Mouse (Mus musculus) skeletal muscle tissue, adult 2 months (tissue): ENCODE data around the gene Akap13.

Experiments used
- DNase-seq: peaks from one replicate; pipeline ENCODE4 v3.0.0-alpha.2; 2012; ENCODE audit warnings: low read depth, low spot score

Akap13 gene

DNA sequence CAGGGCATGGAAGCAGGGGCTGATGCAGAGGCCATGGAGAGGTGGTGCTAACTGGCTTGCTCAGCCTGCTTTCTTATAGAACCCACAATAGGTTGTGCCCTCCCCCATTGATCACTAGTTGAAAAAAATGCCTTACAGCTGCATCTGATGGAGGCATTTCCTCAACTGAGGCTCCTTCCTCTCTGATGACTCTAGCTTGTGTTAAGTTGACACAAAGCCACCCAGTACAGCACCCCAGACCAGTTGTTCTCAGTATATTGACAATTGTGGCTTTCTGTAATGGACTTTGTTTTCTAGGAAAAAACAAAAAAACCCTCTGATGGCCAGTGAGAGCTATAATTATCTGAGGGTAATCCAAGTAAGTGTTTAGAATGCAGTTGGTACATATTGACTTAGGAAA lies 178.1 kb downstream of the Akap13 start:
- no peak for DNase-seq

GRCm38 (mm10) chr7:75633807-75634526 lies 178.6 kb downstream of the Akap13 start:
- DNase-seq, result peak; percentile 77

DNA sequence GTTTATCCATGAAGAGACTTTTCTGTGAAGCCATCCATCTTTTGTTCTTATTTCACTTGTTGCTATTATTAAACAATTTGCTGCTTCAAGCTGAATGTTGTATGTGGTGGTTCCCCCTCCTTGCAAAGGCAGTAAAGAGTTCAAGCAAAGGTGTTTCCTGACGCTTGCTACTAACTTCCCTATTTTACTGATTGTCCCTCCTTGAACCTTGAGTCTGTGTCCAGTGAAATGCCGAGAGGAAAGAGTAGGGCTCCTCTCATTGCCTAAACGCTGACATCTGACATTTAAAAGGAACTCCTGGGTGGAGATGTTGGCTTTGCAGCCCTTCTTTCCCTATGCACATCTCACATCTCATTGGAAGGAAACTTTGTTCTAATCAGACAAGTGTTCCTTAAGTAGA lies 183.4 kb downstream of the Akap13 start:
- DNase-seq, result no peak

GRCm38 (mm10) chr7:75639541-75639940 lies 184.2 kb downstream of the Akap13 start:
- DNase-seq, result peak; percentile 69

GRCm38 (mm10) chr7:75640074-75640473 lies 184.7 kb downstream of the Akap13 start:
- DNase-seq, result peak; percentile 72

- DNase-seq, result peak; percentile 57
Measured at GRCm38 (mm10) chr7:75640671-75641070, 185.3 kb downstream of the Akap13 start.

DNA sequence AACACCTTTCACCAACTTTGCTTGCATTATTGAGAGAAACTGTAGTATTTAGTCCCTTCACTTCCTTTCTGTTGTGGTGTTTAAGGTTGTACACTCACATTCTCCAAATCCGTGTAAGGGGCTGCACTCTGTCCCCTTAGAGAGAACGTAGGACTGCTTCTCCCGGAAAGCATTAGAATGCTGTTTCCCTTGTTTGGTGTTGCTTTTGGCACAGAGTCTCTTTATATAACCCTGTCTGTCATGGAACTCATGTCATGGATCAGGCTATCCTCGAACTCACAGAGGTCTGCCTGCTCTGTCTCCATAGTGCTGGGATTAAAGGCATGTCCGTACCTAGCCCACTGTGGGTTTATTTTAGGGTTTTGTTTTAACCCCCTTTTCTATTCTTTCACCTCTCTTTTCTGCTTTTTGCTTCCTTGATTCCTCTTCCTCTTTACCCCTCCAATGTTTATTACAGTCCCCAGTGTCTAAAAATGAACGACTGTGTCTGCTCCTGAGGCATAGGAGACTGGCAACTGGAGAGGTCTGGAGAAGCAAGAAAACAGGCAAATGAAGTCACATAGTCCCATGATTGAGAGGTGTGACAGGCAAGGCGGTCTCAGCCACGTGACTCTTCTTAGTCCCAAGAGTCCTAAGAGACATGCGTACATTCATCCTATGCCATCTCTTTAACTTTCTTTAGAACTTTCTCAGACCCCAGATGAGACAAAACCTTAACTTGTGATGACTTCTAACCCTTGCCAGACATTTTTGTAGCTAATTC lies 186.3 kb downstream of the Akap13 start:
- DNase-seq, result no peak

- peak; percentile 88 for DNase-seq
Measured at GRCm38 (mm10) chr7:75642178-75642777, 186.9 kb downstream of the Akap13 start.

DNA sequence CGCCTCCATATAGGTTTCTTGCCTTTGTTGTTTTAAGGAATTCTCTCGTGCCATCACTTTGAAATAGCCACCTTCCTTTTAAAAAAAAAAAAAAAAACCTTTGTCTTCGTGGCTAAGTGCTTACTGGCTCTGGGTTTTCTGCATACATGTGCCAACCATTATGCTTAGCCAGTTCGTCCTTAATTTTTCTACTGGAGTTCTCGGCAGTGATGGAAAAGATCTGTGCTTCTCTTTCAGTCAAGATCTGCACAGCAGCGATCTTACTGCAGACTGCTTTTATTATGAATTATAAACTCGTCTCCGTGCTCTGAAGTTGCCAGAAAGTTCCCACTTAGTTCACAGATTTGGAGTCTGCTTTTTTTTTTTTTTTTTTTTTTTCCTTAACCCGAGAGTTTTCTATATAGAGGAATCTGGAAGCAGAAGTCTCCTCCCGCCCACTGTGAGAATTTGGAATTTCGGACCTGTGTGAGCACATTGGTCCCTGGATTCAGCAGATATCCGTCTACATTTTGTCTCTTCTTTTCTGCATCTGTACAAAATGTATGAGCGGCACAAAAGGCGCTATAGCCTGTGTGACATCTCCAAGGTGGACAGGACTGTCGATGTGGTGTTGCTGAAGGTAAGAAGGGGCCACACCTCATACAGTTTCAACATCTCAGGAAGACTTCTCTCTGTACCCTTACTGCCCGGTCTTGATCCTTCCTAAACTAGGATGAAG lies 187.7 kb downstream of the Akap13 start:
- no peak for DNase-seq

DNA sequence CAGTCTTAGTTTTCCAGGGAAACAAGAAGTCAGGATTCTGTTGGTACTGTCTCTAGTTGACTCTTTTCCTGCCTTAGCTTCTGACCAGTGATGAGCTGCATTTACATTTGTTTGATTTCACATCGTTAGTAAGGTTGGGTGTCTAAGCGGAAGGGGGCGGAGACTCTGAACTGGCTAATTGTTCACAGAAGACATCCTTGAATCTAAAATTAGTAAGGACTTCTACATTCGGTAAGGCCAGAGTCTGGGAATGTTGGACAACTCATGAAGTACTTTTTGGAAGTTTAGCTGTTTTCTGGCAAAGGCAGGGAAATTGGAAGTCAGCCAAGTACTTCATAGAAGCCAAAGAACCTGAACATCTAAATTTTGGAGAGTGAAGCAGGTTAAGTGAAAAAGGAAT lies 188.7 kb downstream of the Akap13 start:
- DNase-seq, result no peak

DNA sequence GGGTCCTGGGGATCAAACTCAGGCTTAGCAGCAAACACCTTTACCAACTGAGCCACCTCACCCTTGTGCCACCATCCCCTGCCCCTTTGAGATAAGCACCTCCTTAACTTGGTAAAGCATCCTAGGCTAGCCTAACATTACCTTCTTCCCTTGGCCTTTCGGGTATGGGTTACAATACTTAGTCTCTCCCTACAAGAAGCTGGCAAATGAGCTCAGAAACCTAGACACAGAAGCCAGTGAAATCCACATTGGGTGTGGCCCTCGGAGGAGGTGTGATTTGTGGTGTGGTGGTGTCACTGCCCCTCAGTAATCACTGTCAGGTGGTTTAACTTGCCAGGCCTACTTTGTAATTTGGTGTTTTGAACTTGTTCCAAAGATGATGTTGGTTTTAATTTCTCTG lies 189.3 kb downstream of the Akap13 start:
- no peak for DNase-seq

DNA sequence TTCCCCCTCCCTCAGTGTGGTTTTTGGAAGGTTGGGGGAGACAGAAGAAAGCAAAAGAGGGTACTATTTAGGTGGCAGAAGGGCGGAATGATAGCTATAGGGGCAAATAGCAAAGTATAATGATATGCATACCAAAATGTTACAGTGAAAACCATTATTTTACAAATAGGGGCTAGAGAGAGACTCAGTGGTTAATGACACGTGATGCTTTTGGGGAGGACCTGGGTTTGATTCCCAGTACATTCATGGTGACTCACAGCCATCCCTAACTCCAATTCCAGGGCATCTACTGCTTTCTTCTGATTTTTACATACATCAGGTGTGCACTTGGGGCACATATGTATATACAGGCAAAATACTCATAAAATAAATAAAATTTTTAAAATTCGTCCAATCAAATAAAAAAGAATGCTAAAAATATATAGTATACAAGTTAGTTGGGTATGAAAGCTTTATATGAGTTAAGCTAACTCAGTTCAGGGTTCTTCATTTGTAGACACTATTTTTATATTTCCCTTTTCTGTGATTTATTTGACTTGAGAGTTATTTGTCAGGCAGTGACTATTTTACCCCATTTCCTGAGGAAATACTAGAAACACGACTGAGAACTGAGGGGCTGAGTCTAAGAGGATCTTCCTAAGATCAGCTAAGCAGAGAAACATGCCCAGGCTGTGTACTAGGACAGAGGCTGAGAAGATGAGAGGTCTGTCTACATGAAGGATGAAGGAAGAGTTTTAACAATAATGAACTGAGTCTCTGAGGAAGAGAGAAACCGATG lies 190.0 kb downstream of the Akap13 start:
- no peak for DNase-seq

GRCm38 (mm10) chr7:75648051-75648450 lies 192.7 kb downstream of the Akap13 start:
- DNase-seq, result no peak

- no peak for DNase-seq
Measured at GRCm38 (mm10) chr7:75648961-75649360, 193.6 kb downstream of the Akap13 start.

DNA sequence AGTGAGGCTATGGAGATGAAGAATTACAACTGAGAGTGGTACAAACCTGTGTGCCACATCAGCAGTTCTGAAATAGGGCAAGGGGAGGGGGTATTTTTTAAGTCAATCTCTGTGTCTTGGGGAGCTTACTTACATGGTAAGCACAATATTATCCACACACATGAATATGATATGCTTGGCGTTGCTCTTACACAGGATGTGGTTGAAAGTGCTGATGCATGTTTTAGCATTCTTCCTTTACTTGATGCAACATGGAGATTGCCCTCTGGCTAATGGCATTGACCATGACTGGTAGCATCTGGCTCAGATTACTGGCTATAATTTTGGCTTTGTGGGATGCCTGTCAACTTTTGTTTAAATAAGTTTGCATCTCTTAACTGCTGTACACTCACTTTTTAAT lies 194.6 kb downstream of the Akap13 start:
- no peak for DNase-seq

DNA sequence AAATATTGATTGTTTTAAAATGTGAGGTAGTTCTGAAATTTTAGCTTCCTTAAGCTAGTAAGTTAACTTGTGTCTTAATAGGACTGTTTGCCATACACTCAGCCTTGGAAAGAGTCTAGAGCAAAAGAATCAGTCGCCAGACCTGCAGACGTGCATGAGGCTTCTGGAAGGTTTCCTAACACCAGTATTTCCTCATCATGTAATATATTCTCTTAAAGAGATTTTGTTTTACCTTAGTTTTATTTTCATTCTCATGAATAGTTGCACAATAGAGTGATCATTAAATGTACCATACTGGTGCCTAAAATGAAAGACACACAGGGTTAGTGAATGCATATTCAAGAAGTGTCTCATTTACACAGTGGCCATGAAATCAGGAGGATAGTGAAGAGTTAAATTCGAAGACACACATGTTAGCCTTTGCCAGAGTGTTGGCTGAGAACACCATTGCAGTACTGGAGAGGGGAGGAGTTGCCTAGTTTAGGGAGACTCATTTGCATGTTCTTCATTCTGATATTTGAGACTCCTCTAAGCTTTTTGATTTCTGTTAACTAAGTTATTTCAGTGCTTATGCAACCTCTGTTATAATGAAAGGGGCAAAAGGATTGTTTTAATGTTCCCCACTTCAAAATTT lies 198.5 kb downstream of the Akap13 start:
- DNase-seq, result no peak

- DNase-seq, result no peak
Measured at GRCm38 (mm10) chr7:75655180-75656074, 200.1 kb downstream of the Akap13 start.

DNA sequence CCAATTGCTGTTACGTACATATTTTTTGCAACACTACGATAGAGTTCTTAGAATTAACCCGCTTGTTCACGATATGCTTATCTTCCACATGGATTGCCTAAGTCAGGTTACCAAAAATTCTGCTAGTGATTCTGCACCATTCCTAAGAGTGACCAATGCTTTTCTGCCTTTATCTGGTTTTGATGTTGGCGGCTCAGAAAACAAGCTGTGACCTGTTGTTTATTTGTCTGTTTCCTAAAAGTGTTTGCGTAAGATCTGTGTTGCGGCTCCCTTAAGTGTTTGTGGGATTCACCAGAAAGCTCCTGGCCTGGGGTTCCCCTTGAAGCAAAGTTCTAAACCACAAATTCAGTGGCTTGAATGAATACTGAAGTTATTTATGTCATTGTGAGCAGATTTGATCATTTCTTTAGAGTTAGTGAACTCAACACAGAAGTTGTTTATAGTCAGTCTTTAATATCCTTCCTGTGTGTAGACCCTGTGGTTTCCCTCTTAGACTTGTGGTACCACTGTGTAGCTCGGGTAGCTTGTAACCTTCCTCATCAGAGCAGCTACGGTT lies 201.0 kb downstream of the Akap13 start:
- DNase-seq, result no peak

GRCm38 (mm10) chr7:75656896-75657295 lies 201.6 kb downstream of the Akap13 start:
- no peak for DNase-seq
